Mouse (Mus musculus) heart, embryonic 16.5 days (tissue): ENCODE measurements around the gene Brd9. TPM values are rescaled to one million over a fixed set of nuclear protein-coding genes. Genes with fewer than 3 reads are reported as not detected.
"Not testable (repeated sequence)": the region's sequence is repeated elsewhere in the genome, so short reads cannot be mapped to it uniquely, and the experiment has no call there.

Experiments used
- ATAC-seq: fragments of 200-750 bp; cut with Nextera tagmentation; replicated peaks from 2 replicates; pipeline ENCODE4 v1.8.0; 2017; ENCODE audit warnings: moderate number of reproducible peaks; ENCODE audit not compliant: insufficient read depth, low FRiP score; ENCODE audit errors: extremely low read depth
- H3K27ac ChIP-seq: fragments of 300-500 bp; sonication (generic); 2 replicates; pipeline ENCODE4 v1.5.1; 2014; ENCODE audit warnings: mild to moderate bottlenecking, low read length, control low read depth, moderate library complexity
- H3K27me3 ChIP-seq: fragments of 300-500 bp; sonication (generic); 2 replicates; pipeline ENCODE4 v1.6.1; 2014; ENCODE audit warnings: low read length, mixed read lengths; ENCODE audit not compliant: control insufficient read depth, insufficient read depth
- H3K36me3 ChIP-seq: fragments of 300-500 bp; sonication (generic); 2 replicates; pipeline ENCODE4 v1.6.1; 2014; ENCODE audit not compliant: control insufficient read depth, insufficient read depth
- H3K4me1 ChIP-seq: fragments of 300-500 bp; sonication (generic); 2 replicates; pipeline ENCODE4 v1.6.1; 2014; ENCODE audit warnings: low read length, mixed read lengths; ENCODE audit not compliant: control insufficient read depth, insufficient read depth
- H3K4me2 ChIP-seq: fragments of 300-500 bp; sonication (generic); 2 replicates; pipeline ENCODE4 v1.6.1; 2014; ENCODE audit warnings: low read depth, mild to moderate bottlenecking, control low read depth, low read length
- H3K4me3 ChIP-seq: fragments of 300-500 bp; sonication (generic); 2 replicates; pipeline ENCODE4 v1.5.1; 2014; ENCODE audit warnings: mild to moderate bottlenecking, control low read depth, low read length
- H3K9ac ChIP-seq: fragments of 300-500 bp; sonication (generic); 2 replicates; pipeline ENCODE4 v1.6.1; 2014; ENCODE audit warnings: low read length, control low read depth
- H3K9me3 ChIP-seq: fragments of 300-500 bp; sonication (generic); replicated peaks from 2 replicates; pipeline ENCODE4 v1.6.1; 2016; ENCODE audit warnings: low read length; ENCODE audit not compliant: control insufficient read depth
- whole genome bisulfite sequencing: fragments of 180-500 bp; shearing (Covaris S2); extraction: QIAGEN DNeasy Blood & Tissue Kit; methylation state at CpG from one replicate; pipeline ENCODE4 v1.1.7; 2014; 5-methylcytosine and 5-hydroxymethylcytosine counted together
- microRNA-seq: library from miRNA; unstranded; fragments of <30 nt; microRNA quantifications from one replicate; pipeline ENCODE4, GENCODE M21; 2017
- polyA plus RNA-seq: library from polyadenylated mRNA; unstranded; fragments of >200 nt; fragmentation: Nextera tagmentation; extraction: Ambion mirVana; gene quantifications from 2 replicates; pipeline ENCODE4 v1.2.1, GENCODE M21; 2015

Gene Brd9
- polyA plus RNA-seq, 1 experiment from 2014 or later: 38.1 TPM

DNA sequence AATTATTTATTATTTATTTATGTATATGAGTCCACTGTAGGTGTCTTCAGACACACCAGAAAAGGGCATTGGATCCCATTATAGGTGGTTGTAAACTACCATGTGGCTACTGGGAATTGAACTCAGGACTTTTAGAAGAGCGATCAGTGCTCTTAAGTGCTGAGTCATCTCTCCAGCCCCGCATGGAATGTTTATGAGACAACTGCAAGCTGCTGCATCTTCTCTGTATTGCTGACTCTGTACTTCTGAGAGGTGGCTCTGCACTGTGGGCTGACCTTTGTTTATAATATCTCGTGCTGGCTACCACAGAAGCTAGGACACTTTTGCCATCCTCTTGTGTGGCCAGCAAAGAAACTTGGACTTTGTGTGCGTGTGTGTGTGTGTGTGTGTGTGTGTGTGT is 63.9 kb downstream of the Brd9 start:
- WGBS: 64% methylated on average over 4 of the region's 4 CpGs
- Histone ChIP-seq H3K4me1 (no peaks in the 10 kb centered on the region), H3K27ac (no peak overlapping the region), H3K36me3 (no peaks in the 10 kb centered on the region), H3K9me3 (no peaks in the 10 kb centered on the region), H3K9ac (no peak overlapping the region), H3K27me3 (no peaks in the 10 kb centered on the region), H3K4me3 (no peak overlapping the region), H3K4me2 (no peak overlapping the region)
- no peak for ATAC-seq

DNA sequence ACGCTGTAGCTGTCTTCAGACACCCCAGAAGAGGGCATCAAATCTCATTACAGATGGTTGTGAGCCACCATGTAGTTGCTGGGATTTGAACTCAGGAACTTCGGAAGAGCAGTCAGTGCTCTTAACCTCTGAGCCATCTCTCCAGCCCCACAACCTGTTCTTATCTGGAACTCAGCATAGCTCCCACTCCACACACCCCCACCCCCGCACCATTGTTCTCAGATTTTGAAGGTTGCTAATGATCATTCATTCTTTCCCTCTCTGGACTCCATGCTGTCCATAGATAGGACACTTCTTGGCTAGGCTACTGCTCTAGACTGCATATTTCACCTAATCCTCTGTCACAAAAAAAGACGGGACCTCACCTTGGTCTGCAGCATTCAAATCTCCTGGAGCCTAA is 69.3 kb downstream of the Brd9 start:
- WGBS: 87% methylated on average over 4 of the region's 4 CpGs
- not testable (repeated sequence) for H3K9ac ChIP-seq, H3K9me3 ChIP-seq, H3K27me3 ChIP-seq, H3K4me2 ChIP-seq, H3K36me3 ChIP-seq, ATAC-seq, H3K4me3 ChIP-seq, H3K27ac ChIP-seq
- peaks cover 13% of the 10 kb centered on the region for H3K4me1 ChIP-seq

DNA sequence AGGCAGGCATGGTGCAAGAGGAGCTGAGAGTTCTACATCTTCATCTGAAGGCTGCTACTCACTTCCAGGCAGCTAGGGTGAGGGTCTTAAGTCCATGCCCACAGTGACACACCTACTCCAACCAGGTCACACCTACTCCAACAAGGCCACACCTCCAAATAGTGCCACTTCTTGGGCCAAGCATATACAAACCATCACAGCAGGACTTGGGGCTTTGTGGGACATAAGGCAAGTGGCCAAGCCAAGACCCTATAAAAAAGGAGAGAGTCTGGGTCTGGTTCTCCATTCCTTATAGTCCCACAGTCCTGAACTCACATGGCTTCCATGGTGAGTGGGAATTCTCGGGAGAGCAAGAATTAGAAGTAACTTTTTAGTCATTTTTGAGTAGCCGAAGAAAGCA is 70.6 kb downstream of the Brd9 start:
- H3K27me3 ChIP-seq, ATAC-seq, H3K9me3 ChIP-seq, H3K9ac ChIP-seq, H3K36me3 ChIP-seq, H3K27ac ChIP-seq: not testable (repeated sequence)
- H3K4me3 ChIP-seq: peak overlapping the region; percentile 70; the same call in 1 of the 2 replicates
- WGBS: 83% methylated on average over 2 of the region's 2 CpGs
- peaks cover 13% of the 10 kb centered on the region for H3K4me1 ChIP-seq
- peak overlapping the region; percentile 99 for H3K4me2 ChIP-seq

DNA sequence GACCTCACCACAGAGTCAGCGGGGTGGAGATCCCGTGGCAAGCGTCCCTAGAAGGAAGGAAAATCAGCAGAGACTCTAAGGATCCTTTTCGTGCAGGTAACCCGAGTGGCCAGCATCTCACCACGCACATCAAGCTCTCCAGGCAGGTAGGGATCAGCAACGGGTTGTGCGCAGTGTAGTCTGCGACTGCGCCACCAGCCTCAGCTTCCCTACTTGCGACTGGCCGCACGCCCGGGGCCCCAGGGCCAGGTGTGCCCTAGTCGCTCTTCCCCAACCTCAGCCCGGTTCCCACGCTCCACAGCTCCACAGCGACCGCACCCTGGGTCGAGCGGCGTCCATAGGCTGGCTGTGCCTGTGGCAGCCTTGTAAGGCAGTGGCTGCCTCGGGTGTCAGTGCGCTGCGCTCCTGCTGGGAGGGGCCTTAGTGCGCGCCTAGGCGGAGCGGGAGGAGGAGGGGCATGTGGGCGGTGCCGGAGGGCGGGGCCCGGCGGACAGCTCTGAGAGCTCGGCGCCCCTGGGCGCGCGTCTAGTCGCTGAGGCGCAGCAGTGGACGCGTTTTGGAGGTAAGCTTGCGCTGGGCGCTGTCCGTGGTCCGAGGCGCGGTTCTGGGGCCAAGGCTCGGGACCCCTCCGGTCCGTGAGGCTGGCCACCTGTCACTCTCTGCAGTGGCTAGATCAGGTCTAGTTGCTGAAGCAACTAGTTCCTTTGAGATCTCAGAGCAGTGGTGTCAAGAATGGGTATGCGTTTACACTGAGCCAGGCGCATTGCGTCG is 71.5 kb downstream of the Brd9 start, which contains the start of gene Tppp:
TSS of gene Tppp (plus strand) at position 460 of the 771 bp plus-strand sequence.
- Histone ChIP-seq H3K9me3 (no peaks in the 10 kb centered on the region), H3K27me3 (0 out of 2 replicates have a peak, but pooled peaks cover 8% of the 10 kb centered on the region), H3K36me3 (no peaks in the 10 kb centered on the region), H3K27ac (peak within 1 kb of the TSS; percentile 57), H3K4me3 (peak within 1 kb of the TSS; percentile 70), H3K4me2 (peak within 1 kb of the TSS; percentile 99), H3K9ac (peak within 1 kb of the TSS; percentile 84), H3K4me1 (peaks cover 13% of the 10 kb centered on the region)
- peak; percentile 97 for ATAC-seq
- under 1% methylated on average over 55 of the region's 56 CpGs for WGBS

DNA sequence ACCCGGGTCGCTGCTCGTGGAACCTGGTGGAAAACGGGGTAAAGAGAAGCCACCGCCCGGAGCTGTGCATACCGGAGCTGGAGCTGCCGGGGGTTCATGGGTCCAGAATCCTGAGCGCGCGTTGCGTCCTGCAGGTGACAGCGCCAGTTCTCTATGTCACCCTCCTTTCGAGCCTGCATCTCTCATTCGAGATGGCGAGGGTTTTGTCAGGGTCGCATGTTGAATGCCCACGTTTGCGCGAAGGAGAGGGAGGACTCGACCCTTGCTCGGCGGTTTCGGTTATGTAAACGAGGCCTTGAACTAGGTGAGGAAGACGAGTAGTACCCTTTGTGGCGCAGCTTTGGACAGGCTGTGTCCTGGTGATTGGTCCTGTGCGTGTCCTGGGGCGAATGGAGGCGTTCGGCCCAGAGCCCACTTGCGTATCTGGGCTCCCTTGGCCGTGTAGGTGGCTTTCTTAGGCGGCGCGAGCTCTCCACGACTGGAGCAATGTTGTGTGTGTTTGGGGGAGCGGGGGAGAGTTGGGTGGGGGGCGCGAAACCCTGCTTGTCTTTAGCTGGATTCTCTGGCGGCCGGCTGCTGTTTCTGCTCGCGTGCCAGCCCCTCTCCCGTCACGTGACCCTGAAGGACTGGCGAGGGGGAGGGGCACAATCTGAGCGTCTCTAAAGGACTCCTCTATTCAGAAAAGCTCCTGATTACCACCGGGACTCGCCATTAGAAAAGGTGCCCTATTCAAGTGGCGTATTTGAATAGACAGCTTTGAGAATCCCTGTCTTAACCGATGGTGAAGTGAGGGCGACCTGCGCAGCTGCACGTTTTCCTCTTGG is 72.4 kb downstream of the Brd9 start:
- 0 out of 2 replicates have a peak, but pooled peaks cover 8% of the 10 kb centered on the region for H3K27me3 ChIP-seq
- 0 out of 2 replicates have a peak, but pooled peaks have one; percentile 12 for ATAC-seq
- no peaks in the 10 kb centered on the region for H3K36me3 ChIP-seq
- under 1% methylated on average over 55 of the region's 55 CpGs for WGBS
- peak overlapping the region; percentile 99 for H3K4me2 ChIP-seq
- peaks cover 13% of the 10 kb centered on the region for H3K4me1 ChIP-seq
- H3K4me3 ChIP-seq: peak overlapping the region; percentile 70
- peak overlapping the region; percentile 57; the same call in 1 of the 2 replicates for H3K27ac ChIP-seq
- H3K9me3 ChIP-seq: no peaks in the 10 kb centered on the region
- H3K9ac ChIP-seq: peak overlapping the region; percentile 72

Small RNAs within 50 kb of the gene (microRNA-seq; reads per million reads assigned to microRNA genes)
- gene Gm25197: not detected

Other genes with a start within 250 kb of the Brd9 start
- gene Slc6a19, start 232.9 kb upstream of the Brd9 start, polyA plus RNA-seq: 0.50 TPM in 1 of 2 replicates, not detected in the other
- 42.1 and 46.9 TPM in 2 replicates for gene Slc12a7, start 204.7 kb upstream of the Brd9 start, polyA plus RNA-seq
- 3.0 and 3.7 TPM in 2 replicates for gene Nkd2, start 90.2 kb upstream of the Brd9 start, polyA plus RNA-seq
- gene Trip13, start within 50 bp of the Brd9 start, polyA plus RNA-seq: 25.1 and 27.3 TPM in 2 replicates
- not detected in 2 replicates for gene Zdhhc11, start 26.0 kb downstream of the Brd9 start, polyA plus RNA-seq
- gene Tppp, start 71.6 kb downstream of the Brd9 start, polyA plus RNA-seq: 6.4 and 8.6 TPM in 2 replicates
- 11.7 and 12.0 TPM in 2 replicates for gene Cep72, start 124.5 kb downstream of the Brd9 start, polyA plus RNA-seq
- 0.22 TPM in 1 of 2 replicates, not detected in the other for gene Slc9a3, start 183.6 kb downstream of the Brd9 start, polyA plus RNA-seq